Mouse (Mus musculus) kidney, adult 9 months (tissue): ENCODE measurements at regions not wholly inside any gene's neighbourhood (a gene's known extent, or its start where the extent isn't known, plus 50 kb on each side); places are given as distances from the start of the nearest gene placed in this dataset.
"Not testable (repeated sequence)": the region's sequence is repeated elsewhere in the genome, so short reads cannot be mapped to it uniquely, and the experiment has no call there.

Experiments used
- DNase-seq: peaks from one replicate; pipeline ENCODE4 v3.0.0; 2022

- DNase-seq = no peak
Measured at GRCm38 (mm10) chr1:143286274-143286967, 354.0 kb upstream of the B3galt2 start.

- no peak for DNase-seq
Measured at GRCm38 (mm10) chr1:143287448-143287847, 353.0 kb upstream of the B3galt2 start.

GRCm38 (mm10) chr1:143296555-143296954 is 343.9 kb upstream of the B3galt2 start:
- DNase-seq = no peak

- no peak for DNase-seq
Measured at GRCm38 (mm10) chr1:143307379-143307778, 333.1 kb upstream of the B3galt2 start.

GRCm38 (mm10) chr1:143318381-143318780 is 322.1 kb upstream of the B3galt2 start:
- no peak for DNase-seq

GRCm38 (mm10) chr1:143319568-143319967 is 320.9 kb upstream of the B3galt2 start:
- DNase-seq = no peak

DNA sequence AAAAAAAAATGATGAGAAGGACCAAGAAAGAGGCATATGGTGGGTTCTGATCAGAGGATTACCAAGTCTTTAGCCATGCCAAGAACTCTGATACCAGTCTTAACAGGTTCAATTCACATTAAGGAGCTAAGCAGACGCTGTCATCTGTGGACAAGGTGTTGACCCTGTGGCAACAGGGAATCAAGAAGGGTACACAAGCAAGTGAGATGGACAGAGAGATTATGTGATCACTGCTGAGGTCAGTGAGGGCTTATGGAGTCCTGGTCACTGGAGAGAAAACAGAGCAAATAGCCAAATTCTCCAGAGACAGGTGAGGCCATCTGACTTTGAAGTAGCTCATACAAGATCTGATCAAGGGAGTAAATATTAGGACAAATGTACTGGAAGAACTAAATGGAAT is 289.1 kb upstream of the B3galt2 start:
- DNase-seq = no peak

DNA sequence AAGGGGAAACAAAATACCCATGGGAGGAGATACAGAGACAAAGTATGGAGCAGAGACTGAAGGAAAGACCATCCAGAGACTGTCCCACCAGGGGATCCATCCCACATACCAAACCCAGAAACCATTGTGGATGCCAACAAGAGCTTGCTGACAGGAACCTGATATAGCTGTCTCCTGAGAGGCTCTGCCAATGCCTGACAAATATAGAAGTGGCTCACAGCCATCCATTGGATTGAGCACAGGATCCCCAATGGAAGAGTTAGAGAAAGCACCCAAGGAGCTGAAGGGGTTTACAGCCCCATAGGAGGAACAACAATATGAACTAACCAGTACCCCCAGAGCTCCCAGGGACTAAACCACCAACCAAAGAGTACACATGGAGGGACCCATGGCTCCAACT is 280.2 kb upstream of the B3galt2 start:
- DNase-seq = not testable (repeated sequence)

DNA sequence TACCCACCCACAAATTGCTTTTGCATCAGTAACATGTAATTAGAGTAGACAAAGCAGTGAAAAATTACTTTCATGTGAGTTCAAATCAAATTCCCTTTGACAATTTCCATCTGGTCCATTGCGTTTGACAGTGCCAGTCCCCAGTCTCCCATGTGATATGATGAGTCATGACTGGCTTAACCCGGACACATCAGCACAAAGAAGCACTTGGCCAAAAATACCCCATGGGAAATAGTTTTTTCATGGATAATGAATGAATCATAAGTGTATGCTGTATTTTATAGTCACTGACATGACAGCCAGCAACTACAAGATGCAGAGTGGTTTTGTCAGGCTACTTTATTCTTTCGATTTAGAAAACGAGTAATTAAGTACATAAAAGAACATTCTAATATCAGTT is 248.6 kb upstream of the B3galt2 start:
- no peak for DNase-seq
